Mouse (Mus musculus) layer of hippocampus, postnatal 14 days (tissue): ENCODE results near the gene Adamts20. TPM values are rescaled to one million over a fixed set of nuclear protein-coding genes. Genes with fewer than 3 reads are reported as not detected.
A peak's percentile ranks its signal among the peaks of the same experiment; 100 is the strongest.

ENCODE experiments used
- DNase-seq, 2 experiments: peaks; one replicate each; pipeline ENCODE4 v3.0.0; 2021 to 2022; ENCODE audit warnings: low spot score in 2 of 2, mixed read lengths in 1 of 2
- total RNA-seq, 2 experiments: library from RNA; stranded (reverse); gene quantifications; 2 replicates each; pipeline ENCODE4 v1.2.3; 2021

Adamts20 gene
- total RNA-seq, 2 experiments from 2014 or later, result 14.2 to 16.2 TPM

- peak in 1 of 2 experiments; percentile 7 for DNase-seq
Measured at GRCm38 (mm10) chr15:94349052-94349451, 116.2 kb downstream of the Adamts20 start.

DNA sequence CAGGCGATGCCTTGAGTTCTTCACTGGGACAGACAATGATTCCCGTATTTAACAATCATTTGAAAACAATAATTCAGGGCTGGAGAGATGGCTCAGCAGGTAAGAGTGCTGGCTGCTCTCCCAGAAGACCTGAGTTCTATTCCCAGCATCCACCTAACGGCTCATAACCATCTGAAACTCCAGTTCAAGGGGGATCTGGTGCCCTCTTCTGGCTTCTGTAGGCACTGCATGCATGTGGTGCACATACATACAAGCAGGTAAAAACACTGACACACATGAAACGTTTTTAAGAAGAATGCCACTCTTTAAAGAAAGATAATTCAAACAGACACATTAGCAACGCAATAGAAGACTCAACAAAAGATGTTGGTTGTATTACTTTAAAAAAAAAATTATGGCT lies 120.9 kb downstream of the Adamts20 start:
- no peak for DNase-seq

DNA sequence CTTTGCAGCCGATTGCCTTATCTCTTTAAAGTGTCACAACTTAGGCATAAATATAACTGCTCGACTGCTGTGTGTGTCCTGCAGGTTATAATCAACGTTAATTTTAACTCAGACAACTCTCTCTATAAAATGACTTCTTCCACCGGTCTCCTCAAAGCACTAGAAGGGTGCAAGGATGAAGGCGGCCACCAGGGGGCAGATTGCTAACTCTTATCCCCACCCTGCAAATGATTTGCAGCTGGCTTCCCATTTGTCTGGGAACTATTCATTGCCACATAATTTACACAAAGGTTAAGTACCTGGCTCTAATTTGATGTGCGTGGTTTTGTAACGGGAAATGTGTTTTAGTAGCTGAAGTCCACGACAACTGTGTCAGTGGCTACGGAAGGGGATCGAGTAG lies 122.9 kb downstream of the Adamts20 start:
- peak; percentile 52 to 72 for DNase-seq

DNA sequence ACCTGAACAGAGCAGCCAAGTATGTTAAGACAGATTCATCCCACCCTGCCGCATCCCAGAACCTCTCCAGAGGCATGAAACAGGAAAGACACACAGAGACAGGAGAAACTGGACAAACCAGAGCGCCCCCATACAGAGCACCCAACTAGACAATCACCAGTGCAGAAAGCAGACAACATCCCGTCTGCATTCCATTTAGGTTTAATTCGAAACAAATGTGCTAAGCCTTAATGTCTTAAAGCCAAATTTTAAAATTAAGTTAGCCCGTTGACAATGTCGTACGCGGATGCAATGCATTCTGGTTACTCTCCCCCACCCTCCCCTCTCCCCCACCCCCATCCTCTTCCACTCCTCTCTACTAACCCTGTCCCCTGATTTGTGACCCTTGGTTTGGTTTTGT lies 126.2 kb downstream of the Adamts20 start:
- no peak for DNase-seq

GRCm38 (mm10) chr15:94334586-94334985 lies 130.6 kb downstream of the Adamts20 start:
- DNase-seq, result no peak

DNA sequence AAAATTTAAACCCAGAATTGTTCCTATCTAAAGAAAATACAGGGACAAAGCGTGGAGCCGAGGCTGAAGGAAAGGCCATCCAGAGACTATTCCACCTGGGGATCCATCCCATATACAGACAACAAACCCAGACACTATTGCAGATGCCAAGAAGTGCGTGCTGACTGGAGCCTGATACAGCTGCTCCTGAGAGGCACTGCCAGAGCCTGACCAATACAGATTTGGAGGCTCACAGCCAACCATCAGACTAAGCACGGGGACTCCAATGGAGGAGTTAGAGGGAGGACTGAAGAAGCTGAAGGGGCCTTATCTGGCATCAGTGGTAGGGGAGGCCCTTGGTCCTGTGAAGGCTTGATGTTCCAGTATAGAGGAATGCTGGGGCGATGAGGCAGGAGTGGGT lies 138.6 kb downstream of the Adamts20 start:
- no peak for DNase-seq

- no peak for DNase-seq
Measured at GRCm38 (mm10) chr15:94325509-94326181, 139.6 kb downstream of the Adamts20 start.

DNA sequence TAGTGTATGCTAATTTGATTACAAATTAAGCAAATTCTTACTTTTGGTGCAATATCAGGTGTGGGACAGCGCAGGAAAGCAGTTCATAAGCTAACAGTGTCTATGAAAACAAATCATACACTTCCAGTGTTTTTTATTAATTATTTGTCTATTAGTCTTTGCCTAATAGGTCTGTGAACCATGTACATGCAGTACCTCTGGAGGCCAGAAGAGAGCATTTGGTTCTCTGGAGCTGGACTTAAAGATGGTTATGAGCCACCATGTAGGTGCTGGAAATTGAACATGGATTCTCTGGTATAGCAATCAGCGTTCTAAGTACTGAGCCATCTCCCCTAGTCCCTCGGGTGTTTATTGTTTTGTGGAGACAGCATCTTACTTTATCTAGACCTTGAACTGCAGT lies 149.0 kb downstream of the Adamts20 start:
- no peak for DNase-seq

GRCm38 (mm10) chr15:94309689-94310088 lies 155.5 kb downstream of the Adamts20 start:
- no peak for DNase-seq

- no peak for DNase-seq
Measured at GRCm38 (mm10) chr15:94307888-94308287, 157.3 kb downstream of the Adamts20 start.

DNA sequence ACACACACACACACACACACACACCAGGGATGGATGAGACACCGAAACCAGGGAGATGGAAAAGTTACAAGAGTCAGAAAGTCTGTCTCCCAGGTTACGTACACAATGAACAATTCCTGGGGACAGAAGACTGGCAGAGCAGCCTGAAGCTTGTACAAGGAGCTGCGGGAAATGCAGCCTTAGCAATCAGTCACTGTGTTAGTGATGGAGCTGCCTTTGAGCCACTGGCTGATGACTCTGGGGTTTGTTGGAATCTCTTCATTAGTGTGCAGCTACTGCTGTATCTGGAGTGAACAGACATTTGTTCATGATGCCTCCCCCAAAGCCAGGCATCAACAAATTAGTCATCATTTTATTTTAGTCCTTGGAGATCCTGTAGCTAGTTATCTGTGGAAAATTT lies 162.1 kb downstream of the Adamts20 start:
- DNase-seq, result peak; percentile 13 to 28

- DNase-seq, result no peak
Measured at GRCm38 (mm10) chr15:94294084-94294483, 171.1 kb downstream of the Adamts20 start.

DNA sequence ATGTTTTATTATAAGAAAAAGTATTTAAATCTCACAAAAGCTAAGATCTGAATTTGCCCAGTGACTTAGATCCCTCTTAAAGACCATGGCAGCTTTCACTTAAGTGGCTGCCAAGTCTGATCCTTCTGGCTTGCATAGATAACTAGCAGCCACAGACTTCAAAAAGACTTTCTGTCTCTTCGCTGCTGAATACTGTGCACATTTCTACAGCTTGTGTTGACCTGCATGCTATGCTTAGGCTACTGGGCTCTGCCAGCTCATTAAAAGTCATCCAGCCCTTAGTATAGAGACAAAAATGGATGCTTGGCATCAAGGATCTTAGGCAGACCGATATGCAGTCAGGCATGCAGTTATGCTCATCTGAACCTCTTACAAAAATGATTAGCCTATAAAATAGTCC lies 177.2 kb downstream of the Adamts20 start:
- no peak for DNase-seq

DNA sequence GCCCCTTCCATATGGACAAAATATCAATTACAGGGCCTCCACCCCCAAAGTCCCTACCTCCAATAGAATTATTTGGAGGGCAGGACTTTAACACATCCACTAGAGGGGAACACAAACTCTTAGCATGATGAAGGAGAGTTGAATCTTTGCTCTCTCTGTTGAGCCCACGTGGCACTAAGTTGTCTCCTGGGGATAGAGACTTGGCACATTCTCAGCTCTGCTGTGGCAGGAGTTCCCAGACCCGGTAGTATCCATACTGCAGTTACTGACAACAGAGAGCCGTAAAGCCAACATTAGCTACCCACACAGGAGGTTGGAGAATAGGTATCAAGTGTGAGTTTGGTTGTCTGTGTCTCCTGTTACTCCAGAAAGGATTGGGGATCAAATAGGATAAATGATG lies 177.7 kb downstream of the Adamts20 start:
- DNase-seq, result no peak

GRCm38 (mm10) chr15:94276418-94276817 lies 188.8 kb downstream of the Adamts20 start:
- DNase-seq, result no peak

GRCm38 (mm10) chr15:94265630-94266029 lies 199.6 kb downstream of the Adamts20 start:
- DNase-seq, result peak; percentile 82 to 88

- DNase-seq, result no peak
Measured at GRCm38 (mm10) chr15:94264497-94264879, 200.7 kb downstream of the Adamts20 start.

GRCm38 (mm10) chr15:94263866-94264496 lies 201.2 kb downstream of the Adamts20 start:
- peak; percentile 62 to 72 for DNase-seq

DNA sequence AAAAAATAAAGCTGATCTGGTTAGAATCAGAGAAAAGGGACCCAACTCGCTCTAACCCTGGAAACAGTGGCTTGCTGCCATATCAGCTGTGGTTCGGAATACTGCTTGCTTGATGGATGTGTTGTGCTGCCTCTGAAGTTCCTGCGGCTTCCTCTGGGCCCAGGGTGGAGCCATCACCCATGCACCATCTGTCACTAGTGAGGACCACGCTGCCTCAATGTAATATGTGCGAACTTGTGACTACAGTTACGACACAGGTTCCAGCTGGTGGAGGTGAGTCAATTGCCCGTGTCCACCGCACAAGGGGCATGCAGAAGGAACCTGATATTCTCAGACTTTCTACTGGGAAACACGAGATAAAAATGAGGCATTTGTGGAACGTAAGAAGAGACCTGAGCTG lies 202.0 kb downstream of the Adamts20 start:
- no peak for DNase-seq

DNA sequence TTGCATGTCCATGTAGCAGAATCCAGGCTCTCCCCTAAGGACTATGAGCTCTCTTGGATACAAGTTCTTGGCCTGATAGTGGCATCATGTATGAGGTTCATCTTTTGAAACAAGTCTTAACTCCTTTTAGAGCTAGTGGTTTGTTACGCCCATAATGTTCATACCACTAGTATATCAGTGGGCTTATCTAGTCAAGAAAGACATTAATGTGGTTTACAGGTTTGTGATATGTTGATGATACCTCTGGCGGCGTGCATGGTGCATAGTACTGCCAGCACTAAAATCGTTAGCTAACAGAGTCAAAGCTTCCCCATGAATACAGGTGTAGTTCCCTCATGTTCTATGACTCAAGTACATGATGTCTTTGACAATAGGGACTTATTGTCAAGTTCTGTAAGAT lies 205.7 kb downstream of the Adamts20 start:
- DNase-seq, result no peak

GRCm38 (mm10) chr15:94255538-94255937 lies 209.7 kb downstream of the Adamts20 start:
- peak in 1 of 2 experiments; percentile 54 for DNase-seq

GRCm38 (mm10) chr15:94254861-94255516 lies 210.2 kb downstream of the Adamts20 start:
- DNase-seq, result no peak
